Mouse (Mus musculus): ENCODE results near the gene Spns1. TPM values are rescaled to one million over a fixed set of nuclear protein-coding genes. Genes with fewer than 3 reads are reported as not detected.

Gene Spns1
- 70.0 and 76.2 TPM in 2 replicates for polyA plus RNA-seq (2015; fragmentation: Nextera tagmentation; extraction: Ambion mirVana)

DNA sequence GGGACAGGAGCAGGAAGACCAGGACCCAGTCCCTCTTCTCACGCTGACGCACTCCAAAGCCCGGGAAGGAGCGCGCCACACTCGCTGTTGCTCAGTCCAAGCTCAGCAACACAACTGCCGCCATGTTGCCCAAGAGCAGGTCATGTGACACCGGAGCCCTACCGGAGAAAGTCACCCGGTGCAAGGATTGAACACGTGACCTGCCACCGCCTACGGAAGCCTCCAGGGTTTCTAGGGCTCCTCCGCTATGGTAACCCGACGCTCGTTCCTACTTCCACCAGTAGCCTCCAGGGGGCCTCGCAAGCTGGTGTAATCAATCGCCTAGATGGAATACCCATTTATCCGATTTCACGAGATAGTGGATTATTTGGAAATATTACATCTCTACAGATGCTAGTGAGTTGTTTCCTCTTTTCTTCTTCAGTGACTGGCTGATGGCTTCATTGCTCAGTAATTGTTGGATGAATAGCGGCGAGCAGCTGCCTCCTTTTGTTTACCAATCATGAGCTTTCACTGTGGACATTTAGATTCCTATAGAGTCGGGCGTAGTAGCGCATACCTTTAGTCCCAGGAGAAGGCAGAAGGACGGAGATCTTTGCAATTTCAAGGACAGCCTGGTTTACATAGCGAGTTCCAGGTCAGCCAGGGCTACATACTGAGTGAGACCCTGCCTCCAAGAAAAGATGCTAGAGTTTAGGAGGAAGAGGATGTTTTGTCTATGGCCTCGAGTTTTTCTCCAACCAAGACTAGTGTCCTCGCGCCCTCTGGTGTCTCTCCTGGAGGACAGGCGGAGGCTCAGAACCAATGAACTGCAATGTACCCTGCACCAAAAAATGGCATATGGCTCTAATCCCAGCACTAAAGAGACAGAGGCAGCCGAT, at the start of gene Spns1:
Gene Spns1 (minus strand): TSS at position 173 of the 881 bp plus-strand sequence.
- Histone ChIP-seq H3K9me3 (ENCODE audit: control insufficient read depth, low read length) (no peaks in the 10 kb centered on the region), H3K27ac (ENCODE audit: low read length) (peak within 1 kb of the TSS; percentile 64), H3K36me3 (ENCODE audit: control insufficient read depth, insufficient read depth, low read length) (no peaks in the 10 kb centered on the region), H3K4me2 (ENCODE audit: low read depth, low read length) (peak within 1 kb of the TSS; percentile 78), H3K9ac (ENCODE audit: low read depth, low read length) (peak within 1 kb of the TSS; percentile 84), H3K27me3 (replicated peaks; ENCODE audit: control insufficient read depth, insufficient read depth, low read length) (no peaks in the 10 kb centered on the region), H3K4me1 (ENCODE audit: control insufficient read depth, insufficient read depth, low read length) (peaks cover 12% of the 10 kb centered on the region), H3K4me3 (ENCODE audit: low read length) (peak within 1 kb of the TSS; percentile 85)
- under 1% methylated on average over 33 of the region's 33 CpGs for WGBS
- peak; percentile 97 for ATAC-seq

DNA sequence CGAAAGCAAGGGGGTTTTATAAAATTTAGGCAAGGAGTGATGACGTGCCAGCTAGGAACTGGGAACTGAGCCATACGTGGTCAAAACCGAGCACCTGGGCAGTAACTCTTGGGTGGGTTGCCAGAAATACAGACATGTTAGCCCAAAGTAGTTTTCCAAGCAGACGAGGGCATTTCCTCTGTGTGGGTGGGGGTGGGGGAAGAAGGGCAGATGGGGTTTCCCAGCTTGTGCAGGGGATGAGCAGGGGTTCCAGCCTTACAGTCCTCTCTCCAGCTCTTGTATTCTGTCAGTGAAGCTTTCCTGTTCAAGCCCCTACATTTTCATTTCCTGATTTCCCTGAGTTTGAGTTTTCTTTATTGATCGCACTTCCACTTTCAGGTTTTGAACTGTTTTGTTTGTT, 46.9 kb upstream of the Spns1 start:
- no peak for ATAC-seq
- Histone ChIP-seq H3K27ac (ENCODE audit: low read length) (no peak overlapping the region), H3K27me3 (replicated peaks; ENCODE audit: control insufficient read depth, insufficient read depth, low read length) (no peaks in the 10 kb centered on the region), H3K4me3 (ENCODE audit: low read length) (no peak overlapping the region), H3K4me1 (ENCODE audit: control insufficient read depth, insufficient read depth, low read length) (peaks cover 3% of the 10 kb centered on the region; the same call in 1 of the 2 replicates), H3K9ac (ENCODE audit: low read depth, low read length) (no peak overlapping the region), H3K4me2 (ENCODE audit: low read depth, low read length) (no peak overlapping the region), H3K36me3 (ENCODE audit: control insufficient read depth, insufficient read depth, low read length) (no peaks in the 10 kb centered on the region), H3K9me3 (ENCODE audit: control insufficient read depth, low read length) (0 out of 2 replicates have a peak, but pooled peaks cover 3% of the 10 kb centered on the region)
- 82% methylated on average over 6 of the region's 6 CpGs for WGBS

- Histone ChIP-seq H3K4me3 (ENCODE audit: low read length) (no peak overlapping the region), H3K4me2 (ENCODE audit: low read depth, low read length) (no peak overlapping the region), H3K9me3 (ENCODE audit: control insufficient read depth, low read length) (0 out of 2 replicates have a peak, but pooled peaks cover 3% of the 10 kb centered on the region), H3K36me3 (ENCODE audit: control insufficient read depth, insufficient read depth, low read length) (no peaks in the 10 kb centered on the region), H3K27me3 (replicated peaks; ENCODE audit: control insufficient read depth, insufficient read depth, low read length) (no peaks in the 10 kb centered on the region), H3K4me1 (ENCODE audit: control insufficient read depth, insufficient read depth, low read length) (no peaks in the 10 kb centered on the region), H3K27ac (ENCODE audit: low read length) (no peak overlapping the region), H3K9ac (ENCODE audit: low read depth, low read length) (no peak overlapping the region)
- 87% methylated on average over 5 of the region's 5 CpGs for WGBS
- no peak for ATAC-seq
These were observed 44.5 kb upstream of the Spns1 start for GRCm38 (mm10) chr7:126421756-126422155.

GRCm38 (mm10) chr7:126418496-126418895, 41.2 kb upstream of the Spns1 start:
- no peak for ATAC-seq
- Histone ChIP-seq H3K36me3 (ENCODE audit: control insufficient read depth, insufficient read depth, low read length) (no peaks in the 10 kb centered on the region), H3K4me1 (ENCODE audit: control insufficient read depth, insufficient read depth, low read length) (no peaks in the 10 kb centered on the region), H3K27me3 (replicated peaks; ENCODE audit: control insufficient read depth, insufficient read depth, low read length) (no peaks in the 10 kb centered on the region), H3K4me2 (ENCODE audit: low read depth, low read length) (no peak overlapping the region), H3K27ac (ENCODE audit: low read length) (no peak overlapping the region), H3K9me3 (ENCODE audit: control insufficient read depth, low read length) (no peaks in the 10 kb centered on the region), H3K9ac (ENCODE audit: low read depth, low read length) (no peak overlapping the region), H3K4me3 (ENCODE audit: low read length) (no peak overlapping the region)
- 47% methylated on average over 3 of the region's 3 CpGs for WGBS

GRCm38 (mm10) chr7:126417606-126418005, 40.4 kb upstream of the Spns1 start:
- Histone ChIP-seq H3K27me3 (replicated peaks; ENCODE audit: control insufficient read depth, insufficient read depth, low read length) (no peaks in the 10 kb centered on the region), H3K9me3 (ENCODE audit: control insufficient read depth, low read length) (no peaks in the 10 kb centered on the region), H3K4me2 (ENCODE audit: low read depth, low read length) (no peak overlapping the region), H3K4me1 (ENCODE audit: control insufficient read depth, insufficient read depth, low read length) (no peaks in the 10 kb centered on the region), H3K4me3 (ENCODE audit: low read length) (no peak overlapping the region), H3K27ac (ENCODE audit: low read length) (no peak overlapping the region), H3K9ac (ENCODE audit: low read depth, low read length) (no peak overlapping the region), H3K36me3 (ENCODE audit: control insufficient read depth, insufficient read depth, low read length) (no peaks in the 10 kb centered on the region)
- WGBS = 86% methylated on average over 4 of the region's 4 CpGs
- ATAC-seq = no peak

DNA sequence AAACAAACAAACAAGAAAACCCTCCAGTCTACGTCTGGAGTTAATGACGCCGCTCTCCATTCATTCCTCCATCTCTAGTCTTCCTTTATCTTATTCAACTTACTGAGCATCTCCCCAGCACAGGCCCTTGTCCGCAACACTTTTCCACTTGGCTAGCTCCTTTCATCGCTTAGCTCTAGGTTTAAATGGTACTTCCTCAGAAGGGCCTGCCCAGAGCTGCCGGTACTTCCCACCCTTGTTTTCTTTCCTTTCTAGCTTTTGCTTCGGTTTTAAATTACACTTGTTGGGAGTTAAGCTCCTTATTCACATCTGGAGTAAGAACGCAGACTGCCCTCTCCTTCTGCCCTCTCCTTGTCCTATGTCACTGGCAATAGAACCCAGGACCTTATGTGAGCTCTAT, 39.8 kb upstream of the Spns1 start:
- H3K27ac ChIP-seq (ENCODE audit: low read length) = no peak overlapping the region
- H3K9ac ChIP-seq (ENCODE audit: low read depth, low read length) = no peak overlapping the region
- no peaks in the 10 kb centered on the region for H3K36me3 ChIP-seq (ENCODE audit: control insufficient read depth, insufficient read depth, low read length)
- no peak overlapping the region for H3K4me2 ChIP-seq (ENCODE audit: low read depth, low read length)
- H3K4me1 ChIP-seq (ENCODE audit: control insufficient read depth, insufficient read depth, low read length) = no peaks in the 10 kb centered on the region
- no peaks in the 10 kb centered on the region for H3K9me3 ChIP-seq (ENCODE audit: control insufficient read depth, low read length)
- WGBS = 65% methylated on average over 8 of the region's 8 CpGs
- no peaks in the 10 kb centered on the region for H3K27me3 ChIP-seq (replicated peaks; ENCODE audit: control insufficient read depth, insufficient read depth, low read length)
- no peak overlapping the region for H3K4me3 ChIP-seq (ENCODE audit: low read length)
- no peak for ATAC-seq

- Histone ChIP-seq H3K27me3 (replicated peaks; ENCODE audit: control insufficient read depth, insufficient read depth, low read length) (no peaks in the 10 kb centered on the region), H3K9me3 (ENCODE audit: control insufficient read depth, low read length) (no peaks in the 10 kb centered on the region), H3K9ac (ENCODE audit: low read depth, low read length) (no peak overlapping the region), H3K4me2 (ENCODE audit: low read depth, low read length) (no peak overlapping the region), H3K4me1 (ENCODE audit: control insufficient read depth, insufficient read depth, low read length) (no peaks in the 10 kb centered on the region), H3K36me3 (ENCODE audit: control insufficient read depth, insufficient read depth, low read length) (no peaks in the 10 kb centered on the region), H3K27ac (ENCODE audit: low read length) (no peak overlapping the region), H3K4me3 (ENCODE audit: low read length) (no peak overlapping the region)
- 62% methylated on average over 2 of the region's 2 CpGs for WGBS
- no peak for ATAC-seq
These were observed 39.4 kb upstream of the Spns1 start for GRCm38 (mm10) chr7:126416615-126417014.

GRCm38 (mm10) chr7:126414725-126415124, 37.5 kb upstream of the Spns1 start, which contains the start of gene Cd19:
Gene Cd19 (minus strand): TSS chr7:126414889.
- no peak within 1 kb of the TSS for H3K4me2 ChIP-seq (ENCODE audit: low read depth, low read length)
- no peak within 1 kb of the TSS for H3K4me3 ChIP-seq (ENCODE audit: low read length)
- 86% methylated on average over 6 of the region's 6 CpGs for WGBS
- no peak within 1 kb of the TSS for H3K27ac ChIP-seq (ENCODE audit: low read length)
- no peaks in the 10 kb centered on the region for H3K36me3 ChIP-seq (ENCODE audit: control insufficient read depth, insufficient read depth, low read length)
- H3K4me1 ChIP-seq (ENCODE audit: control insufficient read depth, insufficient read depth, low read length) = no peaks in the 10 kb centered on the region
- no peak for ATAC-seq
- no peaks in the 10 kb centered on the region for H3K9me3 ChIP-seq (ENCODE audit: control insufficient read depth, low read length)
- no peaks in the 10 kb centered on the region for H3K27me3 ChIP-seq (replicated peaks; ENCODE audit: control insufficient read depth, insufficient read depth, low read length)
- H3K9ac ChIP-seq (ENCODE audit: low read depth, low read length) = no peak within 1 kb of the TSS

- no peaks in the 10 kb centered on the region for H3K27me3 ChIP-seq (replicated peaks; ENCODE audit: control insufficient read depth, insufficient read depth, low read length)
- H3K4me1 ChIP-seq (ENCODE audit: control insufficient read depth, insufficient read depth, low read length) = no peaks in the 10 kb centered on the region
- no peaks in the 10 kb centered on the region for H3K9me3 ChIP-seq (ENCODE audit: control insufficient read depth, low read length)
- H3K4me2 ChIP-seq (ENCODE audit: low read depth, low read length) = no peak overlapping the region
- no peak for ATAC-seq
- H3K36me3 ChIP-seq (ENCODE audit: control insufficient read depth, insufficient read depth, low read length) = no peaks in the 10 kb centered on the region
- no peak overlapping the region for H3K9ac ChIP-seq (ENCODE audit: low read depth, low read length)
- 85% methylated on average over 4 of the region's 4 CpGs for WGBS
- no peak overlapping the region for H3K27ac ChIP-seq (ENCODE audit: low read length)
- no peak overlapping the region for H3K4me3 ChIP-seq (ENCODE audit: low read length)
These were observed 33.8 kb upstream of the Spns1 start for GRCm38 (mm10) chr7:126411061-126411460.

Measured in intestine, embryonic 16.5 days (tissue).